Mouse (Mus musculus) liver, embryonic 12.5 days (tissue): ENCODE data around the gene Plekha5. TPM values are rescaled to one million over a fixed set of nuclear protein-coding genes. Genes with fewer than 3 reads are reported as not detected.

ENCODE experiments used
- ATAC-seq: fragments of 200-750 bp; cut with Nextera tagmentation; 2 replicates; pipeline ENCODE4 v1.8.0; 2017; ENCODE audit warnings: moderate number of reproducible peaks, mild to moderate bottlenecking, moderate library complexity
- H3K27ac ChIP-seq: fragments of 300-500 bp; sonication (generic); 2 replicates; pipeline ENCODE4 v1.5.1; 2016; ENCODE audit warnings: mild to moderate bottlenecking
- H3K27me3 ChIP-seq: fragments of 300-500 bp; sonication (generic); replicated peaks from 2 replicates; pipeline ENCODE4 v1.6.1; 2016; ENCODE audit warnings: mild to moderate bottlenecking, moderate library complexity
- H3K36me3 ChIP-seq: fragments of 300-500 bp; sonication (generic); 2 replicates; pipeline ENCODE4 v1.6.1; 2016; ENCODE audit warnings: mild to moderate bottlenecking, moderate library complexity
- H3K4me1 ChIP-seq: fragments of 300-500 bp; sonication (generic); 2 replicates; pipeline ENCODE4 v1.6.1; 2016
- H3K4me2 ChIP-seq: fragments of 300-500 bp; sonication (generic); 2 replicates; pipeline ENCODE4 v1.6.1; 2016; ENCODE audit warnings: mild to moderate bottlenecking, moderate library complexity
- H3K4me3 ChIP-seq: fragments of 300-500 bp; sonication (generic); 2 replicates; pipeline ENCODE4 v1.5.1; 2016; ENCODE audit warnings: mild to moderate bottlenecking, moderate library complexity
- H3K9ac ChIP-seq: fragments of 300-500 bp; sonication (generic); 2 replicates; pipeline ENCODE4 v1.6.1; 2016; ENCODE audit warnings: mild to moderate bottlenecking, moderate library complexity
- H3K9me3 ChIP-seq: fragments of 300-500 bp; sonication (generic); replicated peaks from 2 replicates; pipeline ENCODE4 v1.6.1; 2016; ENCODE audit warnings: mild to moderate bottlenecking, moderate library complexity
- WGBS: fragments of 180-500 bp; shearing (Covaris S2); methylation state at CpG from one replicate; pipeline ENCODE4 v1.1.7; 2016; ENCODE audit not compliant: insufficient replicate concordance; 5-methylcytosine and 5-hydroxymethylcytosine counted together
- polyA plus RNA-seq: library from polyadenylated mRNA; unstranded; fragments of >200 nt; fragmentation: Nextera tagmentation; extraction: Ambion mirVana; gene quantifications from 2 replicates; pipeline ENCODE4 v1.2.1, GENCODE M21; 2016

Gene Plekha5
- polyA plus RNA-seq, 1 experiment from 2014 or later = 12.4 TPM

GRCm38 (mm10) chr6:140429236-140429635 lies 5.4 kb downstream of the Plekha5 start:
- H3K27ac ChIP-seq = no peak overlapping the region
- 66% methylated on average over 8 of the region's 8 CpGs for WGBS
- H3K9me3 ChIP-seq = no peaks in the 10 kb centered on the region
- peaks cover 33% of the 10 kb centered on the region for H3K36me3 ChIP-seq
- peaks cover 8% of the 10 kb centered on the region for H3K27me3 ChIP-seq
- H3K4me2 ChIP-seq = no peak overlapping the region
- no peak overlapping the region for H3K4me3 ChIP-seq
- peaks cover 13% of the 10 kb centered on the region for H3K4me1 ChIP-seq
- no peak overlapping the region for H3K9ac ChIP-seq
- ATAC-seq = no peak

DNA sequence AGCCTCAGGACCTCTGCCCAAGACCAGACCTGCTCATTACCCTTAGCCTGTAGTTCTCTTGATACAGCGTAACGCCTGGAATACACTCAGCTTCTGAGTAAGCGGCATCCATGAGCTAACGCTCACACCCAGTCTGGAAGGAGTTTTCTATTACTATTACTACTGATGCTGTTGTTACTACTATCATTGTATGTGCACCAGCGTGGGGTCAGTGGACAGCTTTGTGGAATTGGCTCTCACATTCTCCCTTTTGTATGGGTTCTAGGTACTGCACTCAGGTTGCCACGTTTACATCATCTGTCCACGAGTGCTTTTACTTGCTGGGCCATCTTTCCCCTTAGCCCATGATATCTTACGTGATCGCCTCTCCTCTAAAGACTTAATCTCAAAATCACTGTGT lies 8.5 kb downstream of the Plekha5 start:
- Histone ChIP-seq H3K9me3 (no peaks in the 10 kb centered on the region), H3K27ac (no peak overlapping the region), H3K36me3 (peaks cover 29% of the 10 kb centered on the region), H3K4me3 (no peak overlapping the region), H3K4me2 (no peak overlapping the region), H3K27me3 (no peaks in the 10 kb centered on the region), H3K4me1 (no peaks in the 10 kb centered on the region), H3K9ac (no peak overlapping the region)
- ATAC-seq = no peak
- WGBS = 80% methylated on average over 9 of the region's 9 CpGs

GRCm38 (mm10) chr6:140443374-140443773 lies 19.5 kb downstream of the Plekha5 start:
- Histone ChIP-seq H3K36me3 (no peaks in the 10 kb centered on the region), H3K9ac (no peak overlapping the region), H3K4me2 (no peak overlapping the region), H3K9me3 (no peaks in the 10 kb centered on the region), H3K27me3 (no peaks in the 10 kb centered on the region), H3K4me1 (no peaks in the 10 kb centered on the region), H3K27ac (no peak overlapping the region), H3K4me3 (no peak overlapping the region)
- 84% methylated on average over 5 of the region's 5 CpGs for WGBS
- ATAC-seq = peak; percentile 32; the same call in 1 of the 2 replicates

DNA sequence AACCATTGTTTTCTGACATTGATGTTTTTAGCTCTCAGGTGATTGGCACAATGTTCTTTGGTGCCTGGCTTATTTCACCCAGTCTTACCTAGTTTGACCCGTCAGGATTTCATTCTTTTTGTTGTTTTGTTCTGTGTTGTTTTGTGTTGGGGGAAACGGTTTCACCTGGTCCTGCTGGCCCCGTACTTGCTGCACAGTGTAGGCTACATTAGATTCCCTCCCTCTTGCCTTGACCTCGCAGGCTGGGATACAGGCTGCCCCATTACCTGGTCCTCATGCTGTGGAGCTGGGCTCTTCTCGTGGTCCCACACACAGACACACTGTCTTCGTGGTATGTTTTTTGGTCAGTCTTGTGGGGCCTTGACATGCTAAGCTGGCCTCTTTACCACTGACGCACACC lies 20.3 kb downstream of the Plekha5 start:
- ATAC-seq = no peak; the same call in 1 of the 2 replicates
- 72% methylated on average over 7 of the region's 7 CpGs for WGBS
- Histone ChIP-seq H3K9me3 (no peaks in the 10 kb centered on the region), H3K9ac (no peak overlapping the region), H3K4me1 (no peaks in the 10 kb centered on the region), H3K4me2 (no peak overlapping the region), H3K4me3 (no peak overlapping the region), H3K36me3 (no peaks in the 10 kb centered on the region), H3K27me3 (no peaks in the 10 kb centered on the region), H3K27ac (no peak overlapping the region)

GRCm38 (mm10) chr6:140444855-140445465 lies 21.1 kb downstream of the Plekha5 start:
- Histone ChIP-seq H3K27ac (no peak overlapping the region), H3K36me3 (no peaks in the 10 kb centered on the region), H3K4me3 (no peak overlapping the region), H3K4me1 (no peaks in the 10 kb centered on the region), H3K27me3 (no peaks in the 10 kb centered on the region), H3K9ac (no peak overlapping the region), H3K4me2 (no peak overlapping the region), H3K9me3 (no peaks in the 10 kb centered on the region)
- 69% methylated on average over 10 of the region's 10 CpGs for WGBS
- ATAC-seq = no peak

GRCm38 (mm10) chr6:140448010-140448739 lies 24.3 kb downstream of the Plekha5 start:
- no peak overlapping the region for H3K9ac ChIP-seq
- H3K36me3 ChIP-seq = no peaks in the 10 kb centered on the region; the same call in 1 of the 2 replicates
- H3K4me1 ChIP-seq = no peaks in the 10 kb centered on the region
- H3K27ac ChIP-seq = no peak overlapping the region
- H3K4me2 ChIP-seq = no peak overlapping the region
- ATAC-seq = no peak
- no peak overlapping the region for H3K4me3 ChIP-seq
- H3K27me3 ChIP-seq = no peaks in the 10 kb centered on the region
- H3K9me3 ChIP-seq = no peaks in the 10 kb centered on the region
- WGBS = 88% methylated on average over 21 of the region's 21 CpGs

GRCm38 (mm10) chr6:140450693-140451092 lies 26.8 kb downstream of the Plekha5 start:
- no peaks in the 10 kb centered on the region for H3K9me3 ChIP-seq
- H3K4me3 ChIP-seq = no peak overlapping the region
- WGBS = 55% methylated on average over 5 of the region's 5 CpGs
- no peak overlapping the region for H3K9ac ChIP-seq
- no peak overlapping the region for H3K4me2 ChIP-seq
- H3K36me3 ChIP-seq = no peaks in the 10 kb centered on the region; the same call in 1 of the 2 replicates
- no peak overlapping the region for H3K27ac ChIP-seq
- ATAC-seq = no peak
- no peaks in the 10 kb centered on the region for H3K27me3 ChIP-seq
- no peaks in the 10 kb centered on the region for H3K4me1 ChIP-seq

GRCm38 (mm10) chr6:140452736-140453135 lies 28.9 kb downstream of the Plekha5 start:
- Histone ChIP-seq H3K9me3 (no peaks in the 10 kb centered on the region), H3K4me1 (no peaks in the 10 kb centered on the region), H3K27me3 (no peaks in the 10 kb centered on the region), H3K9ac (no peak overlapping the region), H3K27ac (no peak overlapping the region), H3K4me3 (no peak overlapping the region), H3K36me3 (no peaks in the 10 kb centered on the region; the same call in 1 of the 2 replicates), H3K4me2 (no peak overlapping the region)
- 77% methylated on average over 8 of the region's 8 CpGs for WGBS
- no peak for ATAC-seq

- Histone ChIP-seq H3K4me1 (no peaks in the 10 kb centered on the region), H3K36me3 (no peaks in the 10 kb centered on the region; the same call in 1 of the 2 replicates), H3K9ac (no peak overlapping the region), H3K9me3 (no peaks in the 10 kb centered on the region), H3K4me2 (no peak overlapping the region), H3K4me3 (no peak overlapping the region), H3K27me3 (no peaks in the 10 kb centered on the region), H3K27ac (no peak overlapping the region)
- WGBS = 83% methylated on average over 5 of the region's 5 CpGs
- ATAC-seq = no peak
Observed at GRCm38 (mm10) chr6:140453454-140453853, 29.6 kb downstream of the Plekha5 start.

GRCm38 (mm10) chr6:140454388-140454787 lies 30.5 kb downstream of the Plekha5 start:
- ATAC-seq = no peak
- Histone ChIP-seq H3K9ac (no peak overlapping the region), H3K9me3 (no peaks in the 10 kb centered on the region), H3K36me3 (no peaks in the 10 kb centered on the region; the same call in 1 of the 2 replicates), H3K27me3 (no peaks in the 10 kb centered on the region), H3K4me1 (no peaks in the 10 kb centered on the region), H3K4me2 (no peak overlapping the region), H3K4me3 (no peak overlapping the region), H3K27ac (no peak overlapping the region)
- 87% methylated on average over 3 of the region's 3 CpGs for WGBS

GRCm38 (mm10) chr6:140455851-140456250 lies 32.0 kb downstream of the Plekha5 start:
- Histone ChIP-seq H3K27me3 (no peaks in the 10 kb centered on the region), H3K4me1 (no peaks in the 10 kb centered on the region), H3K36me3 (no peaks in the 10 kb centered on the region; the same call in 1 of the 2 replicates), H3K4me2 (no peak overlapping the region), H3K27ac (no peak overlapping the region), H3K4me3 (no peak overlapping the region), H3K9me3 (no peaks in the 10 kb centered on the region), H3K9ac (no peak overlapping the region)
- 68% methylated on average over 3 of the region's 3 CpGs for WGBS
- ATAC-seq = no peak

- H3K36me3 ChIP-seq = no peaks in the 10 kb centered on the region; the same call in 1 of the 2 replicates
- no peaks in the 10 kb centered on the region for H3K9me3 ChIP-seq
- no peak overlapping the region for H3K4me3 ChIP-seq
- no peak for ATAC-seq
- H3K4me2 ChIP-seq = no peak overlapping the region
- no peak overlapping the region for H3K9ac ChIP-seq
- 79% methylated on average over 15 of the region's 15 CpGs for WGBS
- H3K27me3 ChIP-seq = no peaks in the 10 kb centered on the region
- no peaks in the 10 kb centered on the region for H3K4me1 ChIP-seq
- no peak overlapping the region for H3K27ac ChIP-seq
Observed at GRCm38 (mm10) chr6:140456393-140457163, 32.7 kb downstream of the Plekha5 start.
